Mouse (Mus musculus) monocyte, adult 5-6 weeks (primary cell): ENCODE results near the gene Slc35e3. TPM values are rescaled to one million over a fixed set of nuclear protein-coding genes. Genes with fewer than 3 reads are reported as not detected.
A peak's percentile ranks its signal among the peaks of the same experiment; 100 is the strongest.
"Not testable (repeated sequence)": the region's sequence is repeated elsewhere in the genome, so short reads cannot be mapped to it uniquely, and the experiment has no call there.

ENCODE experiments used
- ATAC-seq: fragments of 153-309, 156-312 bp; replicated peaks from 2 replicates; pipeline ENCODE4 v1.8.0; 2017; ENCODE audit warnings: mild to moderate bottlenecking; ENCODE audit not compliant: low TSS enrichment, insufficient number of reproducible peaks, severe bottlenecking, poor library complexity, low FRiP score
- total RNA-seq: library from RNA; stranded (forward); fragments of 200-1000, 200-491, 200-594 nt; gene quantifications from 3 replicates; pipeline ENCODE4 v1.2.3, GENCODE M21; 2017

Gene Slc35e3
- total RNA-seq, 1 experiment from 2014 or later: 20.0 TPM

- ATAC-seq: no peak
Measured at GRCm38 (mm10) chr10:117740171-117740570, 6.0 kb downstream of the Slc35e3 start.

GRCm38 (mm10) chr10:117739648-117739948 lies 6.6 kb downstream of the Slc35e3 start:
- no peak for ATAC-seq

DNA sequence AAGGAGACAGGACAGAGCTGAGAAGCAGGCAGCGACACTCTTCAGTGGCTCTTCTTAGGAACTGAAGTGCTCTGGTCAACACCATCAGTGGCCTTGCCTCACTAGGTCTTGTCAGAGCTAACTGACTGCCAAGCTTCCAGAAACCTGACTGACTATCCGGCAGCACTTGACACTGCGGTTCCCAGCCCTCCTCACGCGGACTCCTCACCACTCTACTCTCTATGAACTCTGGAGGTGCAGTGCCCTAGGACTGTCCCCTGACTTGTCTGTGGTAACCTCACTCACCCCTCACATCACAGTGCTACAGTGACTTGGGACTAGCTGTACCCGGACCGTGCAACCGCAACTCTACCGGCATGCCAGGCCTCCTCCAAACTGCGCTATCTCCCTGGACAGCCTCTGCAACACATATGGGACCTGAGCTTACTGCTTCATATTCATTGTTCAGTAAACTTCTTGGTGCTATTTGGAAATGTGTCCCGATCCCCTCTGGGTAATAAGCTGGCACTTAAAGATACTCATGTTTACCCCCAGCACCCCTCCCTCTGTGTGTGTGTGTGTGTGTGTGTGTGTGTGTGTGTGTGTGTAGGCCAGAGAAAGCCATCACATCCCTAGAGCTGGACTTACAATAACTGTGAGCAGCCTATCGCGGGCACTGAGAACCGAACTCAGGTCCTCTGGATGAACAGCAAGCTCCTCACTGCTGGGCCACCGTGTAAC lies 7.1 kb downstream of the Slc35e3 start:
- ATAC-seq: no peak

DNA sequence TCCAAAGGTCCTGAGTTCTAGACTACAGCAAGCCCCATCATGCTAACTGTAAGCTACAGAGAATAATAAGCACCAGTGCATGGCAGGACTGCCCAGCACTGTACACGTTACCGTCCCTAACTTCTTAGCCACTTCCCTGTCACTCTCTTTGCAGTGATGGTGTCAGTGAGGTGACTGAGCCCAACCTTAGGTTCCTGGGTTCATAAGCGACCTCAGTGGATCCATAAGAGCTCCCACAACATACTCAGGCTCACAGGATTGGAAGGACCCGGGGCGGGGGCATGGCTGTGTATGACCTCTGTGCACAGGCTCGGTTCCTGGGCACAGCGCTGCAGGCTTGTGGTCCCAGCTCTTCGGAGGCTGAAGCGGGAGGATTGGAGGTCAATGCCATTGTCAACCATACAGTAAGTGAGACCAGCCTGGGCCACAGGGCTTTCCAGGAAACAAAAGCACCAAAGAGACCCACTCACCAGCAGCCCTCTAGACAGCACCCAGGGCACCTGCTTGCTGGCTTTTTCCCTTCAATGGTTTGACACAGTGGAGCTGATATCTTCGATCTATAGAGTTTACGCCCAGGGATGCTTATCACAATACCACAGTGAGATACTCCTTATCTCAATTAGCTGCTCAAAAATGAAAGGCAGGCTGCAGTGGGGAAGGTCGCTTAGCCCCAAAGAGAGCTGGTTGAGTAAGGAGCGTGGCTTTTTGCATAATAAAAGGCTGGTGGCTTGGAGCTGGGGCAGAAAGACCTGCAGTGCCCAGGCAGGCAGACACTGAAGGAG lies 7.8 kb downstream of the Slc35e3 start:
- ATAC-seq: no peak

DNA sequence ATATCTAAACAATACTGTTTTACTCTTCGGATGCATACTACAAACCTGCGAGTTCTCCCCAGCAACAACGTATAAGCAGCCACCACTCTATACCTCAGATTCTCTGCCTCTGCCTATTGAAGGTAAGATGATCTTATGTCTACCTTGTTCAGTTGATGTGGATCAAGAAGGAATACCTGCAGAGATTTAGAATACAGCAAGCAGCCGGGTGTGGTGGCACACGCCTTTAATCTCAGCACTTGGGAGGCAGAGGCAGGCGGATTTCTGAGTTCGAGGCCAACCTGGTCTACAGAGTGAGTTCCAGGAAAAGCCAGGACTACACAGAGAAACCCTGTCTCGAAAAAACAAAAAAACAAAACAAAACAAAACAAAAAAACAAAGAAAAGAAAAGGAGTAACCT lies 8.7 kb downstream of the Slc35e3 start:
- ATAC-seq: not testable (repeated sequence)

DNA sequence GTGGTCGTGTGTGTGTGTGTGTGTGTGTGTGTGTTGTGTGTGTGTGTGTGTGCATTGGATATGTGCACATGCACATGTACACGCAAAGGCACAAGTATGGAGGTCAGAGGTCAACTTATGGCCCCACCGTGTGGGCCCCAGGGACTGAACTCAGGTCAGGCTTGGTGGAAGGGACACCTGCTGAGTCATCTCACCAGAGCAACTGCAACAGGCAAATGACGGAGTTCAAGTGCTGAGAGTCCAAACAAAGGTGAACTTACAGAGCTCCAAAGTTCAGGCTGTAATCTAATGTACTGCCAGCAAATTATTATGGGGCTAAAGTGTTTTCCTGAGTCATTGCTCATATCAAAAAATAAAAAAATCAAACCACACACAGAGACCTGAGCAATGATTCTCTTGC lies 9.1 kb downstream of the Slc35e3 start:
- no peak for ATAC-seq

DNA sequence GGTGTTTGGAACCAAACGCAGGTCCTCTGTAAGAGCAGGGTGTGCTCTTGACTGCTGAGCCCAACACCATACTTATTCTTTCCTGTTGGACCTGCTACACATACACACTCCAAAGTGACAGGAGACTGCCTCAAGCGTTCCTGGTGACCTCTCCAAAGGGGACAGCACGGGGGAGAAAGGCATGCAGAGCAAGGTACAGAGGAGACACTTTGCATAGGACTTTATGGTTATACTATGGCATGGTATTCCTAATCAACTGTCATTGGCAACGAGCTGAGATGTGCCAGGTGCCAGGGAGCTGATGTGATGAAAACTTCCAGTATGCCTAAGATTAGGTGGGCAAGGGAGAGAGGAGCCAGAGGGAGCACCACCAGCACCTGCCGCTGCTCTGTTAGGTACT lies 9.6 kb downstream of the Slc35e3 start:
- no peak for ATAC-seq

DNA sequence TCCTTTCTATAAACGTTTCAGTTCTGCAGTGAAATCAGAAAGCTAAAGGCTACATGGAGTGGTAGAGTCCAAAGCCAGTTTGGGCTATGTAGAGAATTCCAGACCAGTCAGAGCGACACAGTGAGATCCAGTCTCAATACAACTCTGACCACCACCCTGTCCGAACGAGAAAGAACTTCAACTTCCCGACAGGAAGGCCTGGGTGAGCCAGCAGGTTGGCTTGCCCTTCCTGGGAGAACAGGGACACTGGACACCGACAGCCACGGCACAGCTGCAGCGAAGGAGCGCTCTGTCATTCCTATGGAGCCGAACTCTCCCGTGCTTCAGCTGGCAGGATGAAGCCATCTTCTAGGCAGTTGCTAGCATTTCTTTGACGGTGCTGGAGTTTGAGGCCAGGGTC lies 10.8 kb downstream of the Slc35e3 start:
- ATAC-seq: not testable (repeated sequence)

- ATAC-seq: not testable (repeated sequence)
Measured at GRCm38 (mm10) chr10:117734104-117734852, 11.9 kb downstream of the Slc35e3 start.

DNA sequence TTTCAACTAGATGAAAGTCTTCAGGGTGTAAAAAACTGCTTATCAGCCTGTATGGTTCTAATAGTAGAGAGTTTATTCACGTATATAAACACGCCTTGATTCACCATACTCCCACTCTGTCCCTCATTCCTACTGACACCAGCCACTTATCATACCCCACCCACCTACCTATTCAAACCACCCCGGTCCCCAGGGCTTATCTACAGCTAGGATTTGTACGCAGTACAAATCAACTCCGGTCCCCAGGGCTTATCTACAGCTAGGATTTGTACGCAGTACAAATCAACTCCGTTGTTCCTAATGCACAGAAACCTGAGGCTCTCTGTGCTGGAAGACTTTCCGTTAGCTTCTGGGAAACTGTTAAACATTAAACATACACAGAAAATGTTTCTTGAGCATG lies 12.5 kb downstream of the Slc35e3 start:
- ATAC-seq: not testable (repeated sequence)

GRCm38 (mm10) chr10:117732962-117733592 lies 13.1 kb downstream of the Slc35e3 start:
- ATAC-seq: no peak

DNA sequence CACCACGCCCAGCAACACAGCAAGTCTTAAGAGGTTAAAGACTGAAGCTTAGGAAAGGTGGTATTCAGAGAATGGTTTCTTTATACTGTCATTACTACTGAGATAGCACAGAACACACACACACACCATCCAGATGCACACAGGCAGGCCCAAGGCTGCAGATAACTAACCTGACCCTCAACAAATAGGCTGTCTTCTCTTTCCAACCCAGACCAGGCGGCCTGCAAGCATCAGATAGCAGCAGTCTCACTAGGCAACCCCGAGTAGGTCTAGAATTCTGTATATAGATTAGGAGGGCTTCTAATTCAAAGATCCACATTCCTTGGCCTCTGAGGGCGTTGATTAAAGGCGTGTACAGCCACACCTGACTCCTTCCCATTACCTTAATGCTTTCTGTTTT lies 14.0 kb downstream of the Slc35e3 start:
- no peak for ATAC-seq

DNA sequence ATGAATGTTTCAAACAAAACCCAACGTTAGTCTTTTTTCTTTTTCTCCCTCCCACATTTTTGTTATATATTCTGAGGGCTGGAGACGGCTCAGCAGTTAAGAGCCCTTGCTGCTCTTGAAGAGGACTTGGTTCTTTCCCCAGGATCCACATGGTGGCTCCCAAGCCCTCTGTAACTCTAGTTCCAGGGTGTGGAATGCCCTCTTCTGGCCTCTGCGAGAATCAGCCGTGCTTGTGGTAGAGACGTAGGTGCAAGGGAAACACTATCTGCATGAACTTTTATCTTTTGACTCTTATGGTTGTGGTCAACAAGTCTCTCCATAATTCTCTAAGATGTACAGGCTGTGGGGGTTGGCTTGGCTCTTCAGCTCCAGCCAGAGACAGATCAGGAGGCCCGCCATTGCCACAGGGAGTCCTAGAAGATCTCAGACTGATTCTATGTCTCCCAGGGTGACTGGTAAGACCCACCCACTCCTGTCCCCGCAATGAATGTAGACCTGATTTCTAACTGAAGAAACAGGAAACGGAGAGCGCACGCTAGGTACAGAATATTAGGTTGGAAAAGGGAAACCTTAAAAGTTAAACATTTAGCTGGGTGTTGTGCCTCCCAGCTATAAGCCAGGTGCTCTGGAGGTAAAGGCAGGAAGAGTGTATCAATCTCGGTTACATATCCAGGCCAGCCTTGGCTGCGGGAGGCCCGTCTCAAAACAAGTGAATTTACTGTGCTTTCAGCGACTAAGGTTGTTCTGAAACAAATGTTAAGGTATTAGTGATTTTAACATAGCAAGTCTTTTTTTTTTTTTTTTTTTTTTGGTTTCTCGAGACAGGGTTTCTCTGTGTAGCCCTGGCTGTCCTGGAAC lies 14.7 kb downstream of the Slc35e3 start:
- ATAC-seq: peak; percentile 68

DNA sequence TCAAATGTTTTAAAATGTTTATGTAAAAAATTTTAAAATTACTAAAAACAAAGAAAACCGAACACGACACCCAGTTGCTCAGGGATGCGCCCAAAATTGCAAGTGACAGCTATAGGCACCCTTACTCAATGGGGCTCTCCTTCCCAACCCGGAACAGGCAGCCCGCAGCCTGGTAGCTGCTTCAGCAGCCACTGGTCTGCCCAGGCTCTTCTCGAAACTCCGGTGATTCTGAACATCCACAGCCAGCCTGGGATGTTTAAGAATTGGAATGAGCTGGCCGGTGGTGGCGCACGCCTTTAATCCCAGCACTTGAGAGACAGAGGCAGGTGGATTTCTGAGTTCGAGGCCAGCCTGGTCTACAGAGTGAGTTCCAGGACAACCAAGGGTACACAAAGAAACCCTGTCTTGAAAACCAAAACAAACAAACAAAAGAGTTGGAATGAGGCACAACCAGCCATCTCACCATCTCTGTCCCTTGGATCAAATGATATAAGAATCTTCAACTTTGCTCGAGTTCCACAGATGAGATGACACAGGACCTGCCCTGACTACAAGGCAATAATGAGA lies 15.4 kb downstream of the Slc35e3 start:
- ATAC-seq: no peak

DNA sequence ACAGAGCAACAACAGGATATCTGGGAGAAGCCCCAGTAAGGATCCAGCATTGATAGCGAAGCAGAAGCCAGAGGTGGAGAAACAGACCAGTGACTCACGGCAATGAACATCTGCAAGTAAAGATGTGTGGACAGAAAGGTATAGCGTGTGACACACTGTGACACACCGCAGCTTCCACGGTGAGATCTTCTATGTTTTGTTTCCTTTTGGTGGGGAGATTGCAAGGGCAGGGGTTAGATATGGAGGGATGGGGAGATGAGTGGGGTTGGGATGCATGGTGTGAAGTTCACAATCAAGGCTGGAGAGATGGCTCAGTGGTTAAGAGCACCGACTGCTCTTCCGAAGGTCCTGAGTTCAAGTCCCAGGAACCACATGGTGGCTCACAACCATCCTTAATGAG lies 16.0 kb downstream of the Slc35e3 start:
- no peak for ATAC-seq

DNA sequence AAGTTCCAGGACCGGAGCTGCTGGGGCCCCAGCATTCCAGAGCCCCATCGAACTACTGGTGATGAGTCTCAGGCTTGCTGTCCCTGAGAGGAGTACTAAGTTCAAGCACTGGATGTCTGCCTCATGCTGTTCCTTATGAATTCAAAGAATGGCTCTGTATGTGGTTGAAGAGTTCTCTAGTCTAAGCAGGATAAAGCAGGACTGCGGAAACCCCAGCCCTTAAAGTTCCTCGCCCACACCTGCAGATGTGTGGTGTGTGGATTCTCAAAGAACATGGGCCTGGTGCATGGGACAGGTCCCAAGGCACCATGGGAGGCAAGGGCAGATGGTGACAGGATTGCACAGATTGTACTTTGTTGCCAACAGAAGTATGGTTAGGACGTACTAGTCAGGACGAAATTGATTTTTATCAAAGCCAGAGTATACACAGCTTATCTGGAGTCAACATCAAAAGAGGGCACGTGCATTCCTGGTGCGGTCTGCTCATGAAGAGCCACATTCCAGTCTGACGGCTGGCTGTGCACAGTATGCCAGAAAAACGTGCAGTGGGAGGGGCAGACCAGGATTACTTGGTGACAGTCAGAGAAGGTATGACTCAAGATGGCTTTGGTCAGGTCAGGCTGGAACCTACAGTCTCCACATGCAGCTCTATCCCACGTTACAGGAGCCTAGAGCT lies 16.9 kb downstream of the Slc35e3 start:
- no peak for ATAC-seq

- ATAC-seq: no peak
Measured at GRCm38 (mm10) chr10:117728574-117728973, 17.6 kb downstream of the Slc35e3 start.
